Mouse (Mus musculus) limb, embryonic 12.5 days (tissue): Measurements from ENCODE around the gene Gm20388. TPM values are rescaled to one million over a fixed set of nuclear protein-coding genes. Genes with fewer than 3 reads are reported as not detected.

Experiments
- ATAC-seq: fragments of 200-750 bp; cut with Nextera tagmentation; 2 replicates; pipeline ENCODE4 v1.8.0; 2017; ENCODE audit warnings: low read depth, moderate TSS enrichment; ENCODE audit not compliant: insufficient number of reproducible peaks, insufficient read depth, low FRiP score, low TSS enrichment
- H3K27ac ChIP-seq: fragments of 300-500 bp; sonication (generic); 2 replicates; pipeline ENCODE4 v1.5.1; 2016; ENCODE audit warnings: mild to moderate bottlenecking, moderate library complexity
- H3K27me3 ChIP-seq: fragments of 300-500 bp; sonication (generic); 2 replicates; pipeline ENCODE4 v1.6.1; 2016; ENCODE audit warnings: mild to moderate bottlenecking, moderate library complexity
- H3K36me3 ChIP-seq: fragments of 300-500 bp; sonication (generic); 2 replicates; pipeline ENCODE4 v1.6.1; 2016; ENCODE audit warnings: mild to moderate bottlenecking, moderate library complexity
- H3K4me1 ChIP-seq: fragments of 300-500 bp; sonication (generic); replicated peaks from 2 replicates; pipeline ENCODE4 v1.6.1; 2016
- H3K4me2 ChIP-seq: fragments of 300-500 bp; sonication (generic); 2 replicates; pipeline ENCODE4 v1.6.1; 2016; ENCODE audit warnings: mild to moderate bottlenecking, moderate library complexity
- H3K4me3 ChIP-seq: fragments of 300-500 bp; sonication (generic); replicated peaks from 2 replicates; pipeline ENCODE4 v1.5.1; 2016; ENCODE audit warnings: mild to moderate bottlenecking
- H3K9ac ChIP-seq: fragments of 300-500 bp; sonication (generic); replicated peaks from 2 replicates; pipeline ENCODE4 v1.6.1; 2016; ENCODE audit warnings: mild to moderate bottlenecking, moderate library complexity
- H3K9me3 ChIP-seq: fragments of 300-500 bp; sonication (generic); 2 replicates; pipeline ENCODE4 v1.6.1; 2016; ENCODE audit warnings: mild to moderate bottlenecking, moderate library complexity
- WGBS: fragments of 180-500 bp; shearing (Covaris S2); methylation state at CpG from one replicate; pipeline ENCODE4 v1.1.7; 2016; 5-methylcytosine and 5-hydroxymethylcytosine counted together
- polyA plus RNA-seq: library from polyadenylated mRNA; unstranded; fragments of >200 nt; fragmentation: Nextera tagmentation; extraction: Ambion mirVana; gene quantifications from 2 replicates; pipeline ENCODE4 v1.2.1, GENCODE M21; 2016

Gm20388 gene
- polyA plus RNA-seq, 1 experiment from 2014 or later = not detected

- Histone ChIP-seq H3K4me2 (peak overlapping the region; percentile 3; the same call in 1 of the 2 replicates), H3K27me3 (peaks cover 78% of the 10 kb centered on the region), H3K4me1 (peaks cover 58% of the 10 kb centered on the region), H3K27ac (no peak overlapping the region), H3K9ac (no peak overlapping the region), H3K36me3 (no peaks in the 10 kb centered on the region), H3K9me3 (no peaks in the 10 kb centered on the region), H3K4me3 (no peak overlapping the region)
- 33% methylated on average over 6 of the region's 6 CpGs for WGBS
- ATAC-seq = no peak
Observed at GRCm38 (mm10) chr8:120485116-120485515, 574.5 kb downstream of the Gm20388 start.

GRCm38 (mm10) chr8:120485551-120486476, 575.2 kb downstream of the Gm20388 start:
- peaks cover 65% of the 10 kb centered on the region for H3K4me1 ChIP-seq
- no peak overlapping the region for H3K27ac ChIP-seq

GRCm38 (mm10) chr8:120486477-120487376, 576.1 kb downstream of the Gm20388 start:
- ATAC-seq = no peak
- peak overlapping the region; percentile 61 for H3K9ac ChIP-seq
- H3K27me3 ChIP-seq = peaks cover 89% of the 10 kb centered on the region
- peak overlapping the region; percentile 99 for H3K4me2 ChIP-seq
- WGBS = under 1% methylated on average over 48 of the region's 50 CpGs
- H3K9me3 ChIP-seq = no peaks in the 10 kb centered on the region
- H3K27ac ChIP-seq = peak overlapping the region; percentile 76; the same call in 1 of the 2 replicates
- no peaks in the 10 kb centered on the region for H3K36me3 ChIP-seq
- H3K4me1 ChIP-seq = peaks cover 74% of the 10 kb centered on the region
- peak overlapping the region; percentile 73 for H3K4me3 ChIP-seq

More at GRCm38 (mm10) chr8:120485551-120486476, 575.2 kb downstream of the Gm20388 start:
- no peak for ATAC-seq
- Histone ChIP-seq H3K9me3 (no peaks in the 10 kb centered on the region), H3K36me3 (no peaks in the 10 kb centered on the region), H3K9ac (no peak overlapping the region), H3K4me3 (peak overlapping the region; percentile 73), H3K27me3 (peaks cover 85% of the 10 kb centered on the region), H3K4me2 (peak overlapping the region; percentile 99)
- WGBS = 12% methylated on average over 21 of the region's 21 CpGs

- Histone ChIP-seq H3K9ac (peak overlapping the region; percentile 61), H3K27ac (peak overlapping the region; percentile 76; the same call in 1 of the 2 replicates), H3K27me3 (peaks cover 87% of the 10 kb centered on the region), H3K9me3 (no peaks in the 10 kb centered on the region), H3K4me3 (peak overlapping the region; percentile 73), H3K4me1 (peaks cover 81% of the 10 kb centered on the region), H3K36me3 (no peaks in the 10 kb centered on the region), H3K4me2 (peak overlapping the region; percentile 99)
- ATAC-seq = no peak
- 0% methylated on average over 34 of the region's 34 CpGs for WGBS
Observed at GRCm38 (mm10) chr8:120487377-120487728, 576.7 kb downstream of the Gm20388 start.

GRCm38 (mm10) chr8:120487729-120488510, 577.3 kb downstream of the Gm20388 start:
- Histone ChIP-seq H3K9ac (peak overlapping the region; percentile 61), H3K4me1 (peaks cover 86% of the 10 kb centered on the region), H3K36me3 (no peaks in the 10 kb centered on the region), H3K27me3 (peaks cover 90% of the 10 kb centered on the region), H3K27ac (peak overlapping the region; percentile 76; the same call in 1 of the 2 replicates), H3K4me3 (peak overlapping the region; percentile 73), H3K9me3 (no peaks in the 10 kb centered on the region), H3K4me2 (peak overlapping the region; percentile 99)
- no peak for ATAC-seq
- WGBS = 1% methylated on average over 51 of the region's 55 CpGs

- Histone ChIP-seq H3K9me3 (no peaks in the 10 kb centered on the region), H3K4me3 (peak overlapping the region; percentile 73), H3K9ac (peak overlapping the region; percentile 74; the same call in 1 of the 2 replicates), H3K4me1 (peaks cover 94% of the 10 kb centered on the region), H3K27ac (no peak overlapping the region), H3K27me3 (peaks cover 86% of the 10 kb centered on the region), H3K4me2 (peak overlapping the region; percentile 99), H3K36me3 (no peaks in the 10 kb centered on the region)
- no peak for ATAC-seq
- under 1% methylated on average over 25 of the region's 25 CpGs for WGBS
Observed at GRCm38 (mm10) chr8:120488636-120489131, 578.0 kb downstream of the Gm20388 start.

GRCm38 (mm10) chr8:120489142-120489754, 578.6 kb downstream of the Gm20388 start:
- H3K9ac ChIP-seq = peak overlapping the region; percentile 74
- WGBS = under 1% methylated on average over 73 of the region's 73 CpGs
- H3K4me1 ChIP-seq = peaks cover 95% of the 10 kb centered on the region
- H3K27me3 ChIP-seq = peaks cover 80% of the 10 kb centered on the region
- H3K9me3 ChIP-seq = no peaks in the 10 kb centered on the region
- no peak for ATAC-seq
- H3K4me2 ChIP-seq = peak overlapping the region; percentile 99
- peak overlapping the region; percentile 73 for H3K4me3 ChIP-seq
- no peak overlapping the region; the same call in 1 of the 2 replicates for H3K27ac ChIP-seq
- H3K36me3 ChIP-seq = no peaks in the 10 kb centered on the region

- Histone ChIP-seq H3K4me1 (peaks cover 95% of the 10 kb centered on the region), H3K4me3 (peak overlapping the region; percentile 73)
Observed at GRCm38 (mm10) chr8:120489771-120490281, 579.2 kb downstream of the Gm20388 start.

GRCm38 (mm10) chr8:120490354-120491141, 579.9 kb downstream of the Gm20388 start:
- Histone ChIP-seq H3K9ac (no peak overlapping the region), H3K27ac (no peak overlapping the region), H3K9me3 (no peaks in the 10 kb centered on the region), H3K36me3 (no peaks in the 10 kb centered on the region), H3K4me3 (peak overlapping the region; percentile 73), H3K4me2 (peak overlapping the region; percentile 99), H3K4me1 (peaks cover 95% of the 10 kb centered on the region), H3K27me3 (peaks cover 67% of the 10 kb centered on the region)
- no peak for ATAC-seq
- 13% methylated on average over 12 of the region's 12 CpGs for WGBS

More at GRCm38 (mm10) chr8:120489771-120490281, 579.2 kb downstream of the Gm20388 start:
- Histone ChIP-seq H3K4me2 (peak overlapping the region; percentile 99), H3K9ac (peak overlapping the region; percentile 74), H3K27me3 (peaks cover 74% of the 10 kb centered on the region), H3K36me3 (no peaks in the 10 kb centered on the region), H3K9me3 (no peaks in the 10 kb centered on the region), H3K27ac (no peak overlapping the region)
- no peak for ATAC-seq
- 3% methylated on average over 15 of the region's 15 CpGs for WGBS
